Mouse (Mus musculus): ENCODE measurements around the gene Ypel2.

Ypel2 gene

DNA sequence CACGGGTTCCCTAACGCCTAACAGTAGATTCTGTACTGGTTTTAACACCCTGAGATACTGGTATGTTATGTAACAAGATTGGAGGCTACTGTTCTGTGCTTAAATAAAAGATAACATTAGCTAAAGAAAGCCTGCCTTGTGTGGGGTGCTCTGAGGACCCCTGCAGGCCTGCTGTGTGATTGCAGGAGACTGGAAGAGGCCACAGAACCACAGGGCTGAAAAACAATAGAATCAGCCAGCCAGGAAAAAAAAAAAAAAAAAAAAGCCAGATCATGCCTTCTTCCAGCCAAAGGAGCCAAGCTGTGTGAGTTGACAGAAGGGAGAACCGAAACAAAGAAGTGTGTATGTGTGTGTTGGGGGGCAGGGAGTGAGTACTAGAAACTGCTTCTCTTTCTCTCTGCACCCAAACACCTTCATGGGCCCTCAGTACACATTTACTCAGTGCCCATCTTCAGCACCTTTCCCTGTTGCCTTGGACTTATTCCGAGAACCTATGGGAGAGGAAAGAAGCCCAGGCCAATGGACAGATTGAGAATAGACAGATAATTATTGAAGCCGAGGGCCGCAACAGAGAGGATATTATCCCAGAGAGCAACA, 2.2 kb upstream of the Ypel2 start:
- DNase-seq (ENCODE audit: extremely low spot score), result peak; percentile 55

DNA sequence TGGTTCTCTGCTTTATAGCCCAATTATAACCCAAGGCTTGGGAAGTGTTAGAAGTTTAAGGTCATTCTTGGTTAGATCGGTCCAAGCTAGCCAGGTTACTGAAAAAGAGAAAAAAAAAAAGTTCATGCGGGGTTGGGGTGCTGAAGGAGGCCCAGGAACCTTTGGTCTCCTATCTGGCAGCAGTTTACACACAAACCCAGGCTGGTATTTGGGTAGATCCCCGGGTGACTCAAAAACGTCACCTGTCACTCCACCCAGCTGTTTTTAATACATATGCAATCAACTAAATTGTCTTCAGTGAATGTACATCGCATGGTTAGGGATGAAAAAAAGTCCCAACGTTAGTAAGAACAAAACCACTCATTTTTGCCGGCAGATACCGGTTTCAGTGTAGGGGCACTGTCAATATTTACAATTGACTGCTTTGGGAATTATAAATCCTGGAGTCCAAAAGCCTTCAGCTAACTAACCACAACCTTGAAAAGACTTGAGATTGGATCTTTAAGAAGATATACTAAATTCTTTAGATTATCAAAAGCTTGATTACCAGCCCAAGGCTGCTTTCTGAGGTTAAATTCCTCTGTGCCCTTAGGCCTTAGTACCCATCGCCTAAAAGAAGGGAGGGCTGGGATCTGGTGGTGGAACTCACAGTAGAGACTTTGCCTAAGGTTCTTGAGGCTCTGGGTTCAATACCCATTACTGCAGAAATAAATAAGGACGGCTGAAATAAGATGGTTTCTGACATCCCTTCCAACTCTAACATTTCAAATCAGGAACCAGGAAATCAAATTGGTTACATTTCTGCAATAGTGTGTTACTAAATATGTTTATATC, 1.5 kb upstream of the Ypel2 start:
- DNase-seq (ENCODE audit: extremely low spot score), result no peak

- no peak for DNase-seq (ENCODE audit: extremely low spot score)
Observed at GRCm38 (mm10) chr11:86994330-86994729, 823 bp upstream of the Ypel2 start.

DNA sequence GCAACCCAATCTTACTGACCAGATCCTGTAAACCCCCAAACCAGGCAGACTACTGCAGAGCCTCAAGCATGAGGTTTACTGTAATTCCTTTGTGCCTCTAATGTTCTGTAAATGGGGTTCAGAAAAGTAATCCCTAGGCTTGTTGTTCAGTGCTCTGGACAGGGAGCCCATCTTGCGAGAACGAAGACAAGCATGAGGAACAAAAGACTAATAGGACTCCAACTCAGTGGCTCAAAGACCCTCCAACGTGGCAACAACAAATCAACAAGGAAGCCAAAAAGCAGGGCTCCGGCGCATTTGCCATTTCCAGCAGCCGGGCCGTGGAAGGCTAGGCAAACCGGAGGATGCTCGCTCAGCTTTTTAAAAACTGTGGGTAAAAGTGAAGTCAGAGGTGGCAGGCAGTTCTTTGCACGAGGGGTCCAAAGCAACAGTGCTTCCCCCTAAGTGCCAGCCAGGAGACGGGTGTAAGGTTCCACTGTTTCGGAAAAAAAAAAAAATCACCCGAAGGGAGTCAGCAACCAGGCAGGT, 982 bp downstream of the Ypel2 start:
- DNase-seq (ENCODE audit: extremely low spot score), result peak; percentile 17

- no peak for DNase-seq (ENCODE audit: extremely low spot score)
Observed at GRCm38 (mm10) chr11:86991241-86991640, 2.3 kb downstream of the Ypel2 start.

- DNase-seq (ENCODE audit: extremely low spot score), result no peak
Observed at GRCm38 (mm10) chr11:86990309-86990708, 3.2 kb downstream of the Ypel2 start.

DNA sequence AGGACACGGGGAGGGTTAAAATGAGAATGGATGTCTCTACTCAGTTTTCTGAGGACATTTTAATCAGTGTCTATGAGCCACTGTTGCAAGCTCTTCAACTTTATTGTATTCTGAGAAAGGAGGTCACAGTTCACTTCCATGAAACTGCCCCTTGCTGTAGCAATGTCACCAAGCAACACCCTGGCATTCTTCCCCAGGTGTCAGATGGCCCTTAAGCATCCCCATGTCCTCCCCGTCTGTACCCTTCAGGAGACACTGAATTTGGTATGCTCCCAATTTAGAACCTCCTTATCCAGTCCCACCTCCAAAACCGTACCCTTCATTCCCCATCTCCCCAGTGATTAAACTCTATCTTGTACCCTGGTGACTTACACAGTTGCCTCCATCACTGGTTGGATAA, 8.5 kb downstream of the Ypel2 start:
- DNase-seq (ENCODE audit: extremely low spot score), result no peak

GRCm38 (mm10) chr11:86983056-86983455, 10.5 kb downstream of the Ypel2 start:
- no peak for DNase-seq (ENCODE audit: extremely low spot score)

- no peak for DNase-seq (ENCODE audit: extremely low spot score)
Observed at GRCm38 (mm10) chr11:86981229-86981791, 12.2 kb downstream of the Ypel2 start.

DNA sequence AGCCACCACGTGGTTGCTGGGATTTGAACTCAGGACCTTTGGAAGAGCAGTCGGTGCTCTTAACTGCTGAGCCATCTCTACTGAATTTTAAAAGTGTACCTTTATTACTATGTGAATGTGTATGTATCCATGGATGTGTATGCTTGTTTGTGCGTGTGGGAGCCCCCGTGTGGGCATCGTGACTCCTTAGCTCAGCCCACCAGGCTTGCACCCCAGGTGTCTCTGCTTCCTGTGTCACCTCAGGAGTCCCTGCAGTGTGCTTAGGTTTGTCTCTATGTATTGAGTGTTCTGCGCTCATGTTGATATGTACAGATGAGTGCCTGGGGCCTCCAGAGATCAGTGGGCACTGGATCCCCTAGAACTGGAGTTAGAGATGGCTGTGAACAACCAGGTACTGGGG, 13.0 kb downstream of the Ypel2 start:
- no peak for DNase-seq (ENCODE audit: extremely low spot score)

DNA sequence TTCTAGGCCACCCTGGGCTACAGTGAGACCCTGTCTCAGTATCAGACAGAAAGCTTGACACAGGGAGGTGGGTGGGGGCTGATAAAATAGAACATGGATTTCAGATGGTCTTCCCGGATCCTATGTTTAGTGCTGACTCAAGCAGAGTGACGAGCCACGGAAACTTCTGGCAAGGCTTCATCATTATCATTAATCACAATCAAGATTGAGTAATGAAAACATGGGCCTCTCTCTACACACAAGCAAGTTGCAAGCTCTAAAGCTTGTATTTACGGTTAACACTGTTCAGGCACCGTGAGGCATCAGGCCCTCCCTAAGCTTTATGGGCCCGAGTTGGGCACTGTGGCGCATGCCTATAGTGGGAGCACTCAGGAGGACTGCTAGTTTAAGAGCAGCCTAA, 13.7 kb downstream of the Ypel2 start:
- DNase-seq (ENCODE audit: extremely low spot score), result no peak

DNA sequence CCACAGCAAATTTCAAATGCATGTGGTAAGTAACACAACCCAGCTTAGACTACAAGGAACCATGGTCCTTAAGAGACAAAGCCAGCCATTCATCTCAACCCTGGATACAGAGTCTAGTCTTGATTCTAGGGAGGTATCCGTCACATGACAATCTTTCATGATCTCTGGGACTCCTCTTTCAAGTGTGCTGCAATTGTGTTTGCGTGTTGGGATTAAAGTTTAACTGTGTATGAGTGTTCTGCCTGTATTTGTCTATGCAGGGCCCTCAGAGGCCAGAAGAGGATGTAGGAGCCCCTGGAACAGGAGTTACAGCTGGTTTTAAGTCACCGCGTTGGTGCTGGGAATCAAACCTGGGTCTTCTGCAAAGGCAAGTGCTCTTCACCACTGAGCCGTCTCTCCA, 16.3 kb downstream of the Ypel2 start:
- DNase-seq (ENCODE audit: extremely low spot score), result no peak

DNA sequence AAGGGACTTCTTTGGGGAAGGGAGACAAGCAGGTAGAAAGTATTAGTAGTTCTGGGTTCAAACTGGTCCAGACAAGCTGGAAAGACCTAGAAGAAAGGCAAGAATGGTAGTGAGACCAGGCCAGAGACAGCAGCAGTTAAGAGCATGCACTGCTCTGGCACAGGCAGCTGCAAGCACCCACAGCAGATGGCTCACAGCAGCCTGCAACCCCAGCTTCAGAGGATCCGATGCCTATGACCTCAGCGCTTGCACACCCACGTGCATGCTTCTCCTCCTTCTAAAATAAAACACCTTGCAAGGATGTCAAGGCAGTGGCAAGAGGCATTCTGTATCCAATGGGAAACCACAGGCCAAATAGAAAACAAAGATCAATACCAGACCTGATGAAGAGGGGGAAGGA, 19.1 kb downstream of the Ypel2 start:
- no peak for DNase-seq (ENCODE audit: extremely low spot score)

DNA sequence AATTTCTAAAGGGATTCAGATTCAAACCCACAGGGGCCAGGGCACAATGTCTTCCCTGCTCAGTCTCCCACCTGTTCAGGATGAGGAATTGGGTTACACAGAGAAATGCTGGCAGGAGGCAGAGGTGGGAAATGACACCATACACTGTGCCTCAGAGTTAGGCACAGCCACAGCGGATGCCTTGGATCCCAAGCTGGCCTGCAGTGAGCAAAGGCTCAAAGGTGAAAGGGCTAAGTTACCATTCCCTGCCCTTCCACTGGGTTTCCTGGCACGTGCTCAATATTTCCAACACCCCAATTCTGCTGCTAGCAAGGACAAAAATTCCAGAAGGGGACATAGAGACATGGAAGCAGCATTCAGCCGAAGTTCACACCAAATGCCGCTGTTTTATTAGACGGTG, 20.3 kb downstream of the Ypel2 start:
- DNase-seq (ENCODE audit: extremely low spot score), result no peak

DNA sequence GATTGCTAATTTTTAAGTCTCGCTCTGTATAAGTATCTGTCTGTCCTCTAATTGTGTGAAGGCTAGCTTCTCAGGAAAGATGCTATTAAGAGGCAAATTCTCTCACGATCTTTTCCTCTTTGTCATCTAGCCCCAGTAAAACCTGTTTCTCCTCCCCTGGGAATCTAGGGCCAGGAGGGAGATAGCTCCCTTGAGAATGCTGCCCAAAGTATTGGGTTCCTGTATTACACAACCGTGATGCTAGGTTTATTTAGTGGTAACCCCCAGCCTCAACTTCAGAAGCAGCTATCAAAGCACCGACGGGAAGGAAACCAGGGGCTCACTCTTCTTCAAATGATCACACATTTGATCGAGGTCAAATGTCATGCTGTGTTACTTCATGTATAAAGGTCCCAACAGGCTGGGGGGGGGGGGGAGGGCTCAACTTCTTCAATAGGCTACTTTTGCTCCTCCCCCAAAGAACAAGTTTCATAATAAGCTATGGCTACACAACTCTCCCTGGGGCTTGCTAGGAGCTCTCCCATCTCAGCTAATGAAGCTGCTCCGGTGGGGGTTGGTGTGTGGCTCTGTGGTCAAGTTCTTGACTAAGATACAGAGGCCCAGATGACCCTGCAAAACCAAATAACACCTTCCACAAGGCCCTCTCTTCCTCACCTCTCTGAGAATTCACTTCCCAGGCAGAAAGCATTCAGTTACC, 22.3 kb downstream of the Ypel2 start:
- DNase-seq (ENCODE audit: extremely low spot score), result no peak

- no peak for DNase-seq (ENCODE audit: extremely low spot score)
Observed at GRCm38 (mm10) chr11:86969041-86969821, 24.3 kb downstream of the Ypel2 start.

GRCm38 (mm10) chr11:86967506-86967905, 26.0 kb downstream of the Ypel2 start:
- DNase-seq (ENCODE audit: extremely low spot score), result no peak

DNA sequence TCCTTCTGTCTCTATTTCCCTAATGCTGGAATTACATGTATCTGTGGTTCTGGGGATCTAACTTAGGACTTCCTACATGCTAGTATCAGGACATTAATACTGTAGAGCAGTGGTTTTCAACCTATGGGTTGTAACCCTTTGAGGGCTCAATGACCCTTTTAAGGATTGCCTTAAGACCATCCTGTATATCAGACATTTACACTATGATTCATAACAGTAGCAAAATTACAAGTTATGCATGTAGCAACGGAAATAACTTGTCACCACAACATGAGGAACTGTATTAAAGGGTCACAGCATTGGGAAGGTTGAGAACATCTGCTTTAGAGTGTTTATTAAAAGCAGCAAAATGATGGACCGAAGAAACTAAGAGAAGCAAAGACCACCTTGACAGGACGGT, 26.8 kb downstream of the Ypel2 start:
- DNase-seq (ENCODE audit: extremely low spot score), result no peak

DNA sequence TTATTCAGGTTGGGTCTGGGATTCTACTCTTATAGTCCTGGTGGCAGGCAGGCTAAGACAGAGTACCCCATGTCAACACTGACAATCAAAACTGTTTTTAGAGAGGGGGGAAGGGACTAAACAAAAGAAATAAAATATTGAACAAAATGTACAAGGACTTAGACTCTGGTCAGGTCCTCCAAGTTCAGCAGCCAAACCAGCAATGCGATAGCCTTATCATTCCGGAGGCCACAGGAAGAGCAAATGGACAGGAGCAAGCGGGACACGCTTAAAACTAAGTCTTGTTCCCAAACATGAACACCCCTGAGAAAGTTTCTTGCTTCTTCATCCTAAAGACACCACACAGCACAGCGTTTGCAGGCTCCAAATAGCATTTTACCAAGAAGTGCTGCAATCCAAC, 28.4 kb downstream of the Ypel2 start:
- no peak for DNase-seq (ENCODE audit: extremely low spot score)

GRCm38 (mm10) chr11:86963698-86964097, 29.8 kb downstream of the Ypel2 start:
- DNase-seq (ENCODE audit: extremely low spot score), result no peak

DNA sequence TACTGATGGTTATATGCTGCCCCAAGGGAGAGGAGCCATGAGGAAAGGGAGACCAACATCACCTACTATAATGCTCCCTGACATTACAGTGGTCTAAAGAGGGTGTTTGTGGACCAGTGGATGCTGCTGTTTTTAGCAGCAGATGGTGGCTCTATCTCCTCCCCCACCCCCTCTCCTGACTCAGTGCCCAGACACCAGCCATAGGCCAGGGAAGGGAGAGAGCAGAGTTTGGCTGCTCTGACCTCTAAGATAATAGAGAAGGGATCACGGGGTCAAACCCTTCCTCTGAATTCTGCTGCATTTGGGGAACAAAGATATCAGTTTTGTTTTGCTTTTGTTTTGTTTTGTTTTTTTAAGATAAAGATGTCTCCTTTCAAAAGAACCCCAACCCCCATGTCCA, 30.5 kb downstream of the Ypel2 start:
- DNase-seq (ENCODE audit: extremely low spot score), result no peak

- DNase-seq (ENCODE audit: extremely low spot score), result no peak
Observed at GRCm38 (mm10) chr11:86962362-86962761, 31.1 kb downstream of the Ypel2 start.

Data from embryo, embryonic 9.5 days (tissue).